Mouse (Mus musculus) liver, postnatal 0 days (tissue): ENCODE data around the gene Tppp. TPM values are rescaled to one million over a fixed set of nuclear protein-coding genes. Genes with fewer than 3 reads are reported as not detected.

Experiments used
- ATAC-seq: fragments of 200-750 bp; cut with Nextera tagmentation; 2 replicates; pipeline ENCODE4 v1.8.0; 2017; ENCODE audit warnings: mild to moderate bottlenecking, moderate library complexity
- DNase-seq: peaks from one replicate; pipeline ENCODE4 v3.0.0-alpha.2; 2016
- H3K27ac ChIP-seq: fragments of 300-500 bp; sonication (generic); 2 replicates; pipeline ENCODE4 v1.5.1; 2014; ENCODE audit warnings: antibody characterized with exemption, moderate library complexity, mild to moderate bottlenecking, low read depth
- H3K27me3 ChIP-seq: fragments of 300-500 bp; sonication (generic); 2 replicates; pipeline ENCODE4 v1.6.1; 2014; ENCODE audit warnings: low read length, control low read depth, mixed read lengths; ENCODE audit not compliant: insufficient read depth
- H3K36me3 ChIP-seq: fragments of 300-500 bp; sonication (generic); replicated peaks from 2 replicates; pipeline ENCODE4 v1.6.1; 2014; ENCODE audit warnings: mild to moderate bottlenecking, control low read depth, low read length, moderate library complexity, mixed read lengths; ENCODE audit not compliant: insufficient read depth
- H3K4me1 ChIP-seq: fragments of 300-500 bp; sonication (generic); 2 replicates; pipeline ENCODE4 v1.6.1; 2014; ENCODE audit warnings: antibody characterized with exemption, mild to moderate bottlenecking, control low read depth; ENCODE audit not compliant: insufficient read depth
- H3K4me2 ChIP-seq: fragments of 300-500 bp; sonication (generic); 2 replicates; pipeline ENCODE4 v1.6.1; 2014; ENCODE audit warnings: low read depth, mild to moderate bottlenecking, low read length, moderate library complexity, mixed read lengths
- H3K4me3 ChIP-seq: fragments of 300-500 bp; sonication (generic); 2 replicates; pipeline ENCODE4 v1.5.1; 2014; ENCODE audit warnings: low read depth, low read length
- H3K9ac ChIP-seq: fragments of 300-500 bp; sonication (generic); replicated peaks from 2 replicates; pipeline ENCODE4 v1.6.1; 2014; ENCODE audit warnings: mild to moderate bottlenecking, moderate library complexity
- H3K9me3 ChIP-seq: fragments of 300-500 bp; sonication (generic); 2 replicates; pipeline ENCODE4 v1.6.1; 2016; ENCODE audit warnings: mild to moderate bottlenecking, control low read depth, low read length, mixed read lengths
- CTCF ChIP-seq: sonication (generic); IDR thresholded peaks from 2 replicates; pipeline ENCODE4 v1.5.1; 2016; ENCODE audit warnings: antibody characterized with exemption, low read depth
- EP300 ChIP-seq: IDR thresholded peaks from 2 replicates; pipeline ENCODE4 v1.6.1; 2016; ENCODE audit warnings: antibody characterized with exemption, low read depth, mild to moderate bottlenecking
- WGBS: fragments of 180-500 bp; shearing (Covaris S2); extraction: QIAGEN DNeasy Blood & Tissue Kit; methylation state at CpG from one replicate; pipeline ENCODE4 v1.1.7; 2014; ENCODE audit not compliant: insufficient replicate concordance; 5-methylcytosine and 5-hydroxymethylcytosine counted together
- polyA plus RNA-seq: library from polyadenylated mRNA; unstranded; fragments of >200 nt; fragmentation: Nextera tagmentation; extraction: Ambion mirVana; gene quantifications from 2 replicates; pipeline ENCODE4 v1.2.1, GENCODE M21; 2015

The Tppp gene
- polyA plus RNA-seq, 1 experiment from 2014 or later, result 0.42 TPM

DNA sequence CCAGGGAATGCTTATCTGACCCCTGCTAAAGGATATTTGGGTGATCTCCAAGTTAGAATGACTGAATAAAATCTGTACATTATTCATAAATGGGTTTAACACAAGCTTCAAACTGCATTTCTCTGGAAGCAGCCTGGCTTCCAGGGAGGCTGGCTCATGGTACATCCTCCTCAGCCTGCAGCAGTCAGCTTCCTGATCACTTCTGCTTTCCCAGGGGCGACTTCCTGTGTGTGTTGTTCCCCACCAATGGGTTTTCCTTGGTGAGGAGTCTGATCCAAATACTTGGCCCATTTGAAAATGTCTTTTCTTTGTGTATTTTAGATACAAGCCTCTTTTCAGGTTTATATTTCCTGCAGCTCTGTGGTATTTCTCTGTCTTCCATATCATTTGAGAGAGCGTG lies 19.8 kb downstream of the Tppp start:
- Histone ChIP-seq H3K9me3 (no peaks in the 10 kb centered on the region), H3K4me3 (no peak overlapping the region), H3K4me2 (no peak overlapping the region), H3K9ac (no peak overlapping the region), H3K4me1 (peaks cover 14% of the 10 kb centered on the region; the same call in 1 of the 2 replicates), H3K27me3 (no peaks in the 10 kb centered on the region), H3K27ac (no peak overlapping the region), H3K36me3 (no peaks in the 10 kb centered on the region)
- ATAC-seq (no peak), DNase-seq (no peak)
- 53% methylated on average over 2 of the region's 2 CpGs for WGBS
- no peak for TF ChIP-seq CTCF
- TF ChIP-seq EP300, result no peak

GRCm38 (mm10) chr13:74030691-74031090 lies 21.5 kb downstream of the Tppp start:
- no peaks in the 10 kb centered on the region for H3K27me3 ChIP-seq
- no peaks in the 10 kb centered on the region for H3K9me3 ChIP-seq
- no peak for TF ChIP-seq CTCF
- TF ChIP-seq EP300, result no peak
- 0 out of 2 replicates have a peak, but pooled peaks cover 5% of the 10 kb centered on the region for H3K4me1 ChIP-seq
- ATAC-seq, result no peak
- DNase-seq, result no peak
- no peak overlapping the region for H3K9ac ChIP-seq
- H3K4me2 ChIP-seq, result no peak overlapping the region
- no peak overlapping the region for H3K4me3 ChIP-seq
- 88% methylated on average over 7 of the region's 7 CpGs for WGBS
- no peaks in the 10 kb centered on the region for H3K36me3 ChIP-seq
- H3K27ac ChIP-seq, result no peak overlapping the region

GRCm38 (mm10) chr13:74031133-74031532 lies 21.9 kb downstream of the Tppp start:
- DNase-seq (no peak), ATAC-seq (no peak)
- Histone ChIP-seq H3K4me2 (no peak overlapping the region), H3K4me3 (no peak overlapping the region), H3K27me3 (no peaks in the 10 kb centered on the region), H3K36me3 (no peaks in the 10 kb centered on the region), H3K27ac (no peak overlapping the region), H3K9ac (no peak overlapping the region), H3K9me3 (no peaks in the 10 kb centered on the region), H3K4me1 (0 out of 2 replicates have a peak, but pooled peaks cover under 1% of the 10 kb centered on the region)
- TF ChIP-seq EP300 (no peak), CTCF (no peak)
- WGBS, result 85% methylated on average over 8 of the region's 8 CpGs

DNA sequence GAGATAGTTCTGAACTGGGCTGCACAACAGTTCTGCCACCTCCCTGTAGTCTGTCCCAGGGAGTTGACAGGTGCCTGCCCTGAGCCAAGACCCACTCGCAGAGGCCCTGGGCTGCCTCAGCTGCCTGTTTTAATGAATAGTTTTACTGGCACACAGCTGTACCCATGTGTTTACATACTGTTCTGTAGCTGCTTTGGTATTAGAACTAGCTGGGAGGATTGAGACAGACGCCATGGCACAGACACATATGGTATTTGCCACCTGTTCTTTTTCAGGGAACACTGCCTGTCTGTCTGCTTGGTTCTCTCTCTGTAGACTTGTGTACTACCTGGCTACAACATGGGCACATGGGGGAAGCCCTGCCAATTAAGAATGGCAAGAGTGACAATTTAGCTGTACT lies 25.5 kb downstream of the Tppp start:
- no peak for DNase-seq

GRCm38 (mm10) chr13:74035776-74036175 lies 26.6 kb downstream of the Tppp start:
- H3K9ac ChIP-seq, result no peak overlapping the region
- no peaks in the 10 kb centered on the region for H3K4me1 ChIP-seq
- H3K4me2 ChIP-seq, result no peak overlapping the region
- H3K9me3 ChIP-seq, result no peaks in the 10 kb centered on the region
- no peak overlapping the region for H3K27ac ChIP-seq
- ATAC-seq (no peak), DNase-seq (no peak)
- H3K27me3 ChIP-seq, result no peaks in the 10 kb centered on the region
- TF ChIP-seq EP300 (no peak), CTCF (no peak)
- no peak overlapping the region for H3K4me3 ChIP-seq
- H3K36me3 ChIP-seq, result peaks cover 7% of the 10 kb centered on the region; the same call in 1 of the 2 replicates
- WGBS, result 89% methylated on average over 2 of the region's 2 CpGs

More for the DNA sequence above, 25.5 kb downstream of the Tppp start:
- no peak for TF ChIP-seq CTCF
- TF ChIP-seq EP300, result no peak
- Histone ChIP-seq H3K4me2 (no peak overlapping the region), H3K4me3 (no peak overlapping the region), H3K27ac (no peak overlapping the region), H3K27me3 (no peaks in the 10 kb centered on the region), H3K4me1 (no peaks in the 10 kb centered on the region), H3K9me3 (no peaks in the 10 kb centered on the region), H3K9ac (no peak overlapping the region), H3K36me3 (peaks cover 5% of the 10 kb centered on the region; the same call in 1 of the 2 replicates)
- ATAC-seq, result no peak
- WGBS, result 81% methylated on average over 2 of the region's 2 CpGs

GRCm38 (mm10) chr13:74039926-74040325 lies 30.7 kb downstream of the Tppp start:
- no peaks in the 10 kb centered on the region for H3K27me3 ChIP-seq
- H3K9ac ChIP-seq, result no peak overlapping the region
- no peaks in the 10 kb centered on the region for H3K9me3 ChIP-seq
- ATAC-seq (no peak), DNase-seq (no peak)
- no peak overlapping the region for H3K27ac ChIP-seq
- 77% methylated on average over 3 of the region's 3 CpGs for WGBS
- H3K36me3 ChIP-seq, result peaks cover 10% of the 10 kb centered on the region
- TF ChIP-seq EP300 (no peak), CTCF (no peak)
- no peak overlapping the region for H3K4me3 ChIP-seq
- H3K4me1 ChIP-seq, result no peaks in the 10 kb centered on the region
- H3K4me2 ChIP-seq, result no peak overlapping the region

GRCm38 (mm10) chr13:74056194-74056593 lies 47.0 kb downstream of the Tppp start:
- Histone ChIP-seq H3K9ac (no peak overlapping the region), H3K4me1 (no peaks in the 10 kb centered on the region), H3K27ac (no peak overlapping the region), H3K36me3 (peaks cover 8% of the 10 kb centered on the region), H3K9me3 (no peaks in the 10 kb centered on the region), H3K4me2 (no peak overlapping the region), H3K27me3 (no peaks in the 10 kb centered on the region), H3K4me3 (no peak overlapping the region)
- 80% methylated on average over 1 of the region's 1 CpGs for WGBS
- no peak for ATAC-seq
- no peak for DNase-seq
- no peak for TF ChIP-seq EP300
- TF ChIP-seq CTCF, result no peak
